Comparison of ENCODE assay signal across 20 mouse cellular contexts in the genomic region with DNA sequence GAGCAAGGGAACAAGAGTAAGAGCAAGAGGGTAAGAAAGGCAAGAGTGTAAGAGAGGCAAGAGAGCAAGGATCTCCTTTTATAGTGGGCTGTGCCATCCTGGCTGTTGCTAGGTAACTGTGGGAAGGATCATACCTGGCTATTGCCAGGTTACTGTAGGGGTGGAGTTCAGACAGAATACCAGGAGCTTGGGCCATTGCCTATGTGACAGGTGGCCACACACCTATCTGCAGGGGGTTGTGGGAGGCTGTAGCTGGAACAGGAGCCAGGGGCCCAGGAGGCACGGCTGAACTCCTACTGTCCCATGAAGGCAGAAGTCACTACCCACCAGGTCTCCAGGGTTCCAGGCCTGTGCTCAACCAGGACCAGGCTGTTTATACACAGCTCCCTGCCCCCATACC.
DNase-seq lines count a peak whose midpoint lies in the region; ATAC-seq and TF ChIP-seq lines count a peak whose summit lies in the region.
"Had no signal": no experiment of that assay in that cellular context is flagged by ENCODE, and none has a peak within 500 bp of the region (broad histone marks: within the 10 kb centered on the region; RNA-seq: fewer than 3 reads in every experiment).

No protein-coding gene starts in this region.

- no peak for TF ChIP-seq CTCF in forebrain, postnatal 0 days (IDR thresholded peaks at IDR 0.05; ENCODE audit: low read depth)

- no peak overlapping the region for H3K27ac ChIP-seq in forebrain, postnatal 0 days (ENCODE audit: low read depth, low read length)
- no peak overlapping the region for H3K27ac ChIP-seq in hindbrain, embryonic 14.5 days
- H3K27ac ChIP-seq: embryonic facial prominence, embryonic 13.5 days; forebrain, embryonic 12.5 days; heart, adult 2 months; hindbrain, embryonic 10.5 days; hindbrain, embryonic 15.5 days had no signal

- H3K9ac ChIP-seq in forebrain, postnatal 0 days: no peak overlapping the region
- H3K9ac ChIP-seq in hindbrain, embryonic 14.5 days: no peak overlapping the region
- H3K9ac ChIP-seq: embryonic facial prominence, embryonic 13.5 days; forebrain, embryonic 12.5 days; heart, embryonic 12.5 days; hindbrain, embryonic 15.5 days had no signal

- H3K4me1 ChIP-seq in forebrain, postnatal 0 days (ENCODE audit: insufficient read depth): no peaks in the 10 kb centered on the region
- no peaks in the 10 kb centered on the region for H3K4me1 ChIP-seq in hindbrain, embryonic 14.5 days (replicated peaks; ENCODE audit: control insufficient read depth, insufficient read depth, low read length)
- H3K4me1 ChIP-seq: embryonic facial prominence, embryonic 13.5 days; forebrain, embryonic 12.5 days; hindbrain, embryonic 10.5 days; hindbrain, embryonic 15.5 days had no signal

- H3K4me3 ChIP-seq in forebrain, postnatal 0 days (ENCODE audit: low read depth, low read length): no peak overlapping the region
- H3K4me3 ChIP-seq in hindbrain, embryonic 14.5 days (replicated peaks; ENCODE audit: low read length): no peak overlapping the region
- H3K4me3 ChIP-seq: embryonic facial prominence, embryonic 13.5 days; forebrain, embryonic 12.5 days; heart, adult 2 months; heart, embryonic 12.5 days; hindbrain, embryonic 10.5 days; hindbrain, embryonic 15.5 days had no signal

- no peaks in the 10 kb centered on the region for H3K27me3 ChIP-seq in forebrain, postnatal 0 days (ENCODE audit: insufficient read depth, low read length)
- no peaks in the 10 kb centered on the region for H3K27me3 ChIP-seq in hindbrain, embryonic 14.5 days (ENCODE audit: control insufficient read depth, insufficient read depth, low read length)
- H3K27me3 ChIP-seq: embryonic facial prominence, embryonic 13.5 days; forebrain, embryonic 12.5 days; heart, embryonic 12.5 days; hindbrain, embryonic 15.5 days had no signal

- H3K36me3 ChIP-seq in forebrain, postnatal 0 days (ENCODE audit: insufficient read depth): no peaks in the 10 kb centered on the region
- no peaks in the 10 kb centered on the region for H3K36me3 ChIP-seq in hindbrain, embryonic 14.5 days (replicated peaks; ENCODE audit: control insufficient read depth, insufficient read depth)
- H3K36me3 ChIP-seq: embryonic facial prominence, embryonic 13.5 days; forebrain, embryonic 12.5 days; heart, embryonic 12.5 days; hindbrain, embryonic 10.5 days; hindbrain, embryonic 15.5 days had no signal

- DNase-seq in brain, adult 2 months (ENCODE audit: low read depth, low spot score): peak; percentile 69
- peak; percentile 75 for DNase-seq in cerebellum, adult 11-12 months
- DNase-seq in cerebellum, adult 9-10 months: peak; percentile 76
- peak; percentile 78 to 80 for DNase-seq in cerebellum, postnatal 25 days
- no peak for DNase-seq in forebrain, postnatal 0 days
- DNase-seq in right cerebral cortex, adult 2 months (ENCODE audit: low spot score in 2 of 2): no peak
- no peak for DNase-seq in hindbrain, embryonic 14.5 days (ENCODE audit: low spot score)
- DNase-seq: adrenal gland, adult 8-10 months; adrenal gland, postnatal 36 days; gastrocnemius, postnatal 14 days; heart, adult 2 months; kidney, adult 8-10 months had no signal

- 100% methylated on average over 1 of the region's 1 CpGs for WGBS in forebrain, postnatal 0 days
- 92% methylated on average over 1 of the region's 1 CpGs for WGBS in hindbrain, embryonic 14.5 days

- H3K4me2 ChIP-seq in forebrain, postnatal 0 days (ENCODE audit: low read depth): no peak overlapping the region
- no peak overlapping the region for H3K4me2 ChIP-seq in hindbrain, embryonic 14.5 days (replicated peaks)
- H3K4me2 ChIP-seq: embryonic facial prominence, embryonic 13.5 days; forebrain, embryonic 12.5 days; heart, embryonic 12.5 days; hindbrain, embryonic 15.5 days had no signal

- no peaks in the 10 kb centered on the region for H3K9me3 ChIP-seq in forebrain, postnatal 0 days (ENCODE audit: low read length)
- no peaks in the 10 kb centered on the region for H3K9me3 ChIP-seq in hindbrain, embryonic 14.5 days (ENCODE audit: control insufficient read depth, low read length)
- H3K9me3 ChIP-seq: embryonic facial prominence, embryonic 13.5 days; forebrain, embryonic 12.5 days; heart, embryonic 12.5 days; hindbrain, embryonic 10.5 days; hindbrain, embryonic 15.5 days had no signal

- ATAC-seq in forebrain, postnatal 0 days: no peak
- ATAC-seq in hindbrain, embryonic 14.5 days (ENCODE audit: low FRiP score): no peak
- ATAC-seq: forebrain, embryonic 16.5 days; inflammation-experienced regulatory T-cells, adult 6 months; intestine, postnatal 0 days had no signal

Comparison
In these comparisons a context has a peak if more than half of its experiments do, and no peak if none do; other contexts are left out.
1. DNase-seq: peak in brain, adult 2 months (single experiment), cerebellum, adult 11-12 months (single experiment), cerebellum, adult 9-10 months (single experiment) and cerebellum, postnatal 25 days (2 of 2); none in forebrain, postnatal 0 days (single experiment), right cerebral cortex, adult 2 months (0 of 2) and hindbrain, embryonic 14.5 days (single experiment).